Mouse (Mus musculus) kidney, embryonic 15.5 days (tissue): ENCODE results near the gene Ramp1. TPM values are rescaled to one million over a fixed set of nuclear protein-coding genes. Genes with fewer than 3 reads are reported as not detected.

Experiments used
- ATAC-seq: fragments of 200-750 bp; cut with Nextera tagmentation; replicated peaks from 2 replicates; pipeline ENCODE4 v1.8.0; 2017; ENCODE audit warnings: moderate TSS enrichment; ENCODE audit not compliant: low FRiP score
- H3K27ac ChIP-seq: fragments of 300-500 bp; sonication (generic); 2 replicates; pipeline ENCODE4 v1.5.1; 2015; ENCODE audit warnings: mild to moderate bottlenecking, inconsistent platforms
- H3K27me3 ChIP-seq: fragments of 300-500 bp; sonication (generic); 2 replicates; pipeline ENCODE4 v1.6.1; 2015; ENCODE audit warnings: inconsistent platforms
- H3K36me3 ChIP-seq: fragments of 300-500 bp; sonication (generic); 2 replicates; pipeline ENCODE4 v1.6.1; 2015; ENCODE audit warnings: inconsistent platforms
- H3K4me1 ChIP-seq: fragments of 300-500 bp; sonication (generic); 2 replicates; pipeline ENCODE4 v1.6.1; 2015; ENCODE audit warnings: inconsistent platforms
- H3K4me2 ChIP-seq: fragments of 300-500 bp; sonication (generic); 2 replicates; pipeline ENCODE4 v1.6.1; 2015; ENCODE audit warnings: moderate library complexity, mild to moderate bottlenecking, inconsistent platforms
- H3K4me3 ChIP-seq: fragments of 300-500 bp; sonication (generic); replicated peaks from 2 replicates; pipeline ENCODE4 v1.5.1; 2015; ENCODE audit warnings: mild to moderate bottlenecking, inconsistent platforms
- H3K9ac ChIP-seq: fragments of 300-500 bp; sonication (generic); 2 replicates; pipeline ENCODE4 v1.6.1; 2015; ENCODE audit warnings: mild to moderate bottlenecking, inconsistent platforms
- H3K9me3 ChIP-seq: fragments of 300-500 bp; sonication (generic); replicated peaks from 2 replicates; pipeline ENCODE4 v1.6.1; 2016; ENCODE audit warnings: inconsistent platforms
- WGBS: fragments of 180-500 bp; shearing (Covaris S2); methylation state at CpG from one replicate; pipeline ENCODE4 v1.1.7; 2015; ENCODE audit warnings: mixed read lengths; 5-methylcytosine and 5-hydroxymethylcytosine counted together
- polyA plus RNA-seq: library from polyadenylated mRNA; unstranded; fragments of >200 nt; fragmentation: Nextera tagmentation; extraction: Ambion mirVana; gene quantifications from 2 replicates; pipeline ENCODE4 v1.2.1, GENCODE M21; 2015

Gene Ramp1
- polyA plus RNA-seq, 1 experiment from 2014 or later: 2.4 TPM

- H3K27me3 ChIP-seq: peaks cover 48% of the 10 kb centered on the region
- no peak overlapping the region for H3K9ac ChIP-seq
- no peak overlapping the region for H3K4me3 ChIP-seq
- H3K36me3 ChIP-seq: no peaks in the 10 kb centered on the region
- ATAC-seq: no peak
- WGBS: 34% methylated on average over 5 of the region's 5 CpGs
- H3K27ac ChIP-seq: no peak overlapping the region
- peaks cover 26% of the 10 kb centered on the region for H3K4me1 ChIP-seq
- no peak overlapping the region for H3K4me2 ChIP-seq
- no peaks in the 10 kb centered on the region for H3K9me3 ChIP-seq
Measured at GRCm38 (mm10) chr1:91181261-91181660, 1.6 kb downstream of the Ramp1 start.

- Histone ChIP-seq H3K4me1 (peaks cover 26% of the 10 kb centered on the region), H3K4me2 (peak overlapping the region; percentile 17), H3K4me3 (no peak overlapping the region), H3K9ac (no peak overlapping the region), H3K9me3 (no peaks in the 10 kb centered on the region), H3K27me3 (peaks cover 48% of the 10 kb centered on the region), H3K27ac (no peak overlapping the region), H3K36me3 (no peaks in the 10 kb centered on the region)
- ATAC-seq: no peak
- 33% methylated on average over 12 of the region's 12 CpGs for WGBS
Measured at GRCm38 (mm10) chr1:91181784-91182450, 2.3 kb downstream of the Ramp1 start.

- Histone ChIP-seq H3K9ac (no peak overlapping the region), H3K4me2 (no peak overlapping the region), H3K36me3 (no peaks in the 10 kb centered on the region), H3K27ac (no peak overlapping the region), H3K4me3 (no peak overlapping the region), H3K4me1 (peaks cover 26% of the 10 kb centered on the region), H3K27me3 (peaks cover 48% of the 10 kb centered on the region), H3K9me3 (no peaks in the 10 kb centered on the region)
- WGBS: 83% methylated on average over 10 of the region's 10 CpGs
- ATAC-seq: no peak
Measured at GRCm38 (mm10) chr1:91183305-91183704, 3.7 kb downstream of the Ramp1 start.

- H3K4me1 ChIP-seq: peaks cover 2% of the 10 kb centered on the region
- peaks cover 26% of the 10 kb centered on the region for H3K27me3 ChIP-seq
- H3K36me3 ChIP-seq: no peaks in the 10 kb centered on the region
- ATAC-seq: no peak
- no peak overlapping the region for H3K9ac ChIP-seq
- no peak overlapping the region for H3K27ac ChIP-seq
- no peak overlapping the region for H3K4me2 ChIP-seq
- H3K9me3 ChIP-seq: no peaks in the 10 kb centered on the region
- WGBS: 81% methylated on average over 6 of the region's 6 CpGs
- H3K4me3 ChIP-seq: no peak overlapping the region
Measured at GRCm38 (mm10) chr1:91186677-91187076, 7.1 kb downstream of the Ramp1 start.

DNA sequence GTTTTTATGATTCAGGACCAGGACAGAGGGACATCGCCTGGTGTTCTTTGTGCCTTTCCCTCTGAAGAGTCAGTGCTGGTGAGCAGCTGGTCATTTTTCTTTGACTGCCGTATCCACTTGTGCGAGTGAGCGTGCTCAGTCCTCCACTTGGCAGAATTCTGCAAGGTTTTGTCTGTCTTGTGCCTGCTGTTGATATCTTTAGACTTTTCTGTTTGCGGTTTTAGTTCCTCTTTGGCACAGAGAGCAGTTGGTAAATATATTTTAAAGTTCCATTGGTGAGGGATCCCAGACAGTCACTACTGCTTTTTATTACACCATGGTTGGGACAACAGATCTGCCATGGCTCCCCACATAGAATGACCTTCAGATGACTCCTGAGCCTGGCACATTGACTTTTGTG, 7.7 kb downstream of the Ramp1 start:
- H3K36me3 ChIP-seq: no peaks in the 10 kb centered on the region
- no peak overlapping the region for H3K4me3 ChIP-seq
- no peak overlapping the region for H3K9ac ChIP-seq
- peaks cover 23% of the 10 kb centered on the region for H3K27me3 ChIP-seq
- H3K4me2 ChIP-seq: no peak overlapping the region
- ATAC-seq: no peak
- no peaks in the 10 kb centered on the region for H3K9me3 ChIP-seq
- no peak overlapping the region for H3K27ac ChIP-seq
- H3K4me1 ChIP-seq: no peaks in the 10 kb centered on the region
- WGBS: 94% methylated on average over 5 of the region's 5 CpGs

- no peak for ATAC-seq
- H3K27me3 ChIP-seq: peaks cover 16% of the 10 kb centered on the region
- 87% methylated on average over 7 of the region's 7 CpGs for WGBS
Measured at GRCm38 (mm10) chr1:91187786-91188640, 8.4 kb downstream of the Ramp1 start.

GRCm38 (mm10) chr1:91188851-91189460, 9.3 kb downstream of the Ramp1 start:
- H3K4me1 ChIP-seq: no peaks in the 10 kb centered on the region
- no peak overlapping the region for H3K27ac ChIP-seq
- peaks cover 9% of the 10 kb centered on the region; the same call in 1 of the 2 replicates for H3K27me3 ChIP-seq
- ATAC-seq: no peak
- no peak overlapping the region for H3K9ac ChIP-seq
- no peak overlapping the region for H3K4me2 ChIP-seq
- H3K4me3 ChIP-seq: no peak overlapping the region
- H3K36me3 ChIP-seq: no peaks in the 10 kb centered on the region
- no peaks in the 10 kb centered on the region for H3K9me3 ChIP-seq
- 89% methylated on average over 10 of the region's 10 CpGs for WGBS

More at GRCm38 (mm10) chr1:91187786-91188640, 8.4 kb downstream of the Ramp1 start:
- Histone ChIP-seq H3K27ac (no peak overlapping the region), H3K4me3 (no peak overlapping the region), H3K4me1 (no peaks in the 10 kb centered on the region), H3K9ac (no peak overlapping the region), H3K36me3 (no peaks in the 10 kb centered on the region), H3K4me2 (no peak overlapping the region), H3K9me3 (no peaks in the 10 kb centered on the region)

- peaks cover 2% of the 10 kb centered on the region; the same call in 1 of the 2 replicates for H3K27me3 ChIP-seq
- H3K4me3 ChIP-seq: no peak overlapping the region
- H3K9me3 ChIP-seq: no peaks in the 10 kb centered on the region
- H3K4me1 ChIP-seq: no peaks in the 10 kb centered on the region
- H3K36me3 ChIP-seq: no peaks in the 10 kb centered on the region
- no peak overlapping the region for H3K27ac ChIP-seq
- no peak for ATAC-seq
- 72% methylated on average over 8 of the region's 8 CpGs for WGBS
- H3K9ac ChIP-seq: no peak overlapping the region
- no peak overlapping the region for H3K4me2 ChIP-seq
Measured at GRCm38 (mm10) chr1:91192184-91192583, 12.6 kb downstream of the Ramp1 start.

- WGBS: 76% methylated on average over 4 of the region's 4 CpGs
- Histone ChIP-seq H3K9ac (no peak overlapping the region), H3K4me2 (no peak overlapping the region), H3K4me1 (no peaks in the 10 kb centered on the region), H3K4me3 (no peak overlapping the region), H3K27me3 (peaks cover 2% of the 10 kb centered on the region; the same call in 1 of the 2 replicates), H3K9me3 (no peaks in the 10 kb centered on the region), H3K27ac (no peak overlapping the region), H3K36me3 (no peaks in the 10 kb centered on the region)
- ATAC-seq: no peak
Measured at GRCm38 (mm10) chr1:91193242-91193641, 13.6 kb downstream of the Ramp1 start.

DNA sequence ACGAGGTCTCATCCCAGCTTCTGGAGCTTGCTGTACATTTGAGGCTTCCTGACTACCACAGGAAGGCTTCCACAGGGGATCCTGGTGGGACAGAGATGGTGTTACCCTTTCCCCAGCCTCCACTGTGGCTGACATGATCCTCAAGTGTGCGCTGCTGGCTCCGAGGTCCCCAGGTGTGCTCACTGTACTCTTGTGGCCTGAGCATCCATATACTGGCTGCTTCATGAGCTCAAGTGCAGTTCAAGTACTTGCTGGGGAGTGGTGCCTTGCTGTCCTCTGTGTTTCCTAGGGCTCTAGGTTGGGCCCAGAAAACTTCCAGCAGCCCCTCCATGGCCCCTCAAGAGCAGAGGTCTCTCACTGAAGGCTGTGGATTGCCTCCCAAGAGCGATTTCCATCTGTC, 14.1 kb downstream of the Ramp1 start:
- Histone ChIP-seq H3K27ac (no peak overlapping the region), H3K9ac (no peak overlapping the region), H3K36me3 (no peaks in the 10 kb centered on the region), H3K27me3 (peaks cover 2% of the 10 kb centered on the region; the same call in 1 of the 2 replicates), H3K4me2 (no peak overlapping the region), H3K4me1 (no peaks in the 10 kb centered on the region), H3K4me3 (no peak overlapping the region), H3K9me3 (no peaks in the 10 kb centered on the region)
- 83% methylated on average over 4 of the region's 4 CpGs for WGBS
- no peak for ATAC-seq

DNA sequence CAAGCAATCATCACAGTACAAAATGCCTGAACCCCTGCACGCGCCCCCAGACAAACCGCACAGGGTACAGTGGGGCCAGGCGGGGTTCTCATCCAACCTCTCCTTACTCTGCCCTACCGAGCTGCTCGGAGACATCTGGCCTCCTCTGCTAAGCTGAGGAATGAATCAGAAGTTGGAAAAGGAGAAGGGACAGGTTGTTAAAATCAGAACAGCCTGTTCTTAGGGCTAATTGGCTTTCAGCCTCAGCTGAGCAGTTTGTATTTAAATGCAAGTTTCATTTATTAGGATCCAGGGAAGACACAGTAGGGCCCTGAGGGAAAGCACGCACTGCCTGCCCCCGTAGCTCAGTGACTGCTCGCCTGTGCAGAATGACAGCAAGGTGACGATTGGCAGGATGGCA, 20.2 kb downstream of the Ramp1 start:
- Histone ChIP-seq H3K9me3 (no peaks in the 10 kb centered on the region), H3K9ac (no peak overlapping the region), H3K27ac (no peak overlapping the region), H3K4me2 (no peak overlapping the region), H3K4me3 (no peak overlapping the region), H3K36me3 (no peaks in the 10 kb centered on the region), H3K4me1 (no peaks in the 10 kb centered on the region), H3K27me3 (no peaks in the 10 kb centered on the region)
- 88% methylated on average over 10 of the region's 10 CpGs for WGBS
- ATAC-seq: no peak

- Histone ChIP-seq H3K27ac (no peak overlapping the region), H3K36me3 (no peaks in the 10 kb centered on the region), H3K4me2 (no peak overlapping the region), H3K4me3 (no peak overlapping the region), H3K9me3 (no peaks in the 10 kb centered on the region), H3K4me1 (no peaks in the 10 kb centered on the region), H3K9ac (no peak overlapping the region), H3K27me3 (no peaks in the 10 kb centered on the region)
- 62% methylated on average over 3 of the region's 3 CpGs for WGBS
- ATAC-seq: no peak
Measured at GRCm38 (mm10) chr1:91201122-91201521, 21.5 kb downstream of the Ramp1 start.
